ENCODE assay signal across 8 mouse cellular contexts in the genomic region with DNA sequence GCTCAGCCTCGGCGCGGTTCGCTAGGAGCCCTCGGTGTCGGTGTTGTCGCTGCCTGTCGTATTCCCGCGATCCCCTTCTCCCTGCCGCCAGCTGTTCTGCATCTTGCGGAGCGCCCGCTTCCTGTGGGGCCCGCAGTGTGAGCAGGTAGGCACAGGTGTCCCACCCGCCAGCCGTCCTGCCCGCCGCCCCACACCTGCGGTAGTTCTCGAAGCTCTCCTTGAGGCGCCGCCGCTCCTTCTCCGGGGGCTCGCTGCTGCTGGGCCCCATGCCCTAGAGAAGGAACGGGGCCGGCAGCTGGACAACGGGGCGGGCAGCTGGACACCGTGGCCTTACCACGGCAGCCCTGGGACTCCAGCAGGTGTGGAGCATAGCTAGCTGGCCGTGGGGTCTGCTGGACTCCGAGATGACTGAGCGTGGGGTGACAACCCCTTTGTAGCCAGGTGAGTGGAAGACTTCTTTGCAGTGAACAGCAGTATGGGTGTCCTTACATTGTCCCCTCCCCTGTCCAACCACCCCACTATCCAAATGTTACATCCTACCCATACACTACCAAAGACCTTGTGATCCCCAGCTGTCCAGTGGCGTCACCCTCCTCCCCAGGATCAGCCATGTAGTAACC. TPM values are rescaled to one million over a fixed set of nuclear protein-coding genes. Genes with fewer than 3 reads are reported as not detected.
DNase-seq lines count a peak whose midpoint lies in the region; ATAC-seq and TF ChIP-seq lines count a peak whose summit lies in the region.

No protein-coding gene starts in this region.

- H3K4me3 ChIP-seq in gastrocnemius, adult 2 months: peak overlapping the region; percentile 95
- peak overlapping the region; percentile 83 for H3K4me3 ChIP-seq in intestine, embryonic 16.5 days (ENCODE audit: low read length)
- H3K4me3 ChIP-seq in myocyte: peak overlapping the region; percentile 56

- H3K27me3 ChIP-seq in intestine, embryonic 16.5 days (replicated peaks; ENCODE audit: control insufficient read depth, insufficient read depth, low read length): no peaks in the 10 kb centered on the region
- H3K27me3 ChIP-seq in myocyte (ENCODE audit: control insufficient read depth, insufficient read depth, insufficient read length): no peaks in the 10 kb centered on the region

- no peak for TF ChIP-seq POLR2A in myocyte (IDR thresholded peaks at IDR 0.05; ENCODE audit: insufficient read length, low read depth)

- peak; percentile 65 for DNase-seq in gastrocnemius, adult 2 months
- no peak for DNase-seq in gastrocnemius, adult 18-20 months (ENCODE audit: low spot score)
- peak; percentile 41 for DNase-seq in right cerebral cortex, adult 18-20 months
- no peak for DNase-seq in right cerebral cortex, adult 2 months (ENCODE audit: low spot score in 2 of 2)
- no peak for DNase-seq in kidney, adult 9 months

- peak overlapping the region; percentile 97 for H3K9ac ChIP-seq in intestine, embryonic 16.5 days (ENCODE audit: low read depth, low read length)

- intact Hi-C loops in gastrocnemius, adult 2 months (cut with DNase I): loop anchor here (1.0 to 5.0 kb wide), 3 partner anchors 35 to 52 kb away; partner anchors contain the start of genes Entr1, Gpsm1 and Pmpca

- H3K36me3 ChIP-seq in intestine, embryonic 16.5 days (ENCODE audit: control insufficient read depth, insufficient read depth, low read length): no peaks in the 10 kb centered on the region
- H3K36me3 ChIP-seq in myocyte (ENCODE audit: control insufficient read depth, insufficient read depth): peaks cover 4% of the 10 kb centered on the region

- TF ChIP-seq CTCF in gastrocnemius, adult 2 months (IDR thresholded peaks at IDR 0.05): no peak

- peak overlapping the region; percentile 86 for H3ac ChIP-seq in myocyte (ENCODE audit: control insufficient read depth, insufficient read length)

- H3K4me1 ChIP-seq in intestine, embryonic 16.5 days (ENCODE audit: control insufficient read depth, insufficient read depth, low read length): peaks cover 15% of the 10 kb centered on the region

- peak; percentile 28; the same call in 1 of the 2 replicates for ATAC-seq in erythroblast, adult 5-6 weeks (replicated peaks; ENCODE audit: low FRiP score, poor library complexity, severe bottlenecking)
- ATAC-seq in intestine, embryonic 16.5 days: peak; percentile 50

- H3K79me2 ChIP-seq in myocyte (ENCODE audit: control insufficient read depth, insufficient read depth): peaks cover 11% of the 10 kb centered on the region

- H3K9me3 ChIP-seq in intestine, embryonic 16.5 days (ENCODE audit: control insufficient read depth, low read length): no peaks in the 10 kb centered on the region

- 3% methylated on average over 36 of the region's 36 CpGs for WGBS in intestine, embryonic 16.5 days

- peak overlapping the region; percentile 98 for H3K4me2 ChIP-seq in intestine, embryonic 16.5 days (ENCODE audit: low read depth, low read length)
- peak overlapping the region; percentile 83 for H3K4me2 ChIP-seq in myocyte (ENCODE audit: low read depth)

- peak overlapping the region; percentile 92 for H3K27ac ChIP-seq in gastrocnemius, adult 2 months
- H3K27ac ChIP-seq in intestine, embryonic 16.5 days (ENCODE audit: low read length): peak overlapping the region; percentile 43; the same call in 1 of the 2 replicates

TF ChIP-seq in myocyte, 11 proteins besides CTCF, POLR2A, EP300 and RAD21:
- TF ChIP-seq USF1 (IDR thresholded peaks at IDR 0.05; ENCODE audit: low read depth) (no peak), MYOD1 (IDR thresholded peaks at IDR 0.05; ENCODE audit: control insufficient read depth in 1 of 3, insufficient read length in 2 of 3, low read depth in 2 of 3) (peak in 1 of 3 experiments; percentile 48), MYOG (IDR thresholded peaks at IDR 0.05; ENCODE audit: control insufficient read depth in 1 of 3, insufficient read depth in 1 of 3, insufficient read length in 2 of 3, low read depth in 2 of 3) (peak in 2 of 3 experiments; percentile 15 to 60)

RNA-seq across cellular contexts. Expression of gene Dnlz, which starts 0.5 kb away (rescaled TPM):
- total RNA-seq in gastrocnemius, adult 2 months (2021): 10 to 100 TPM; 18.0 to 22.7 TPM
- 10 to 100 TPM; 21.3 to 23.0 TPM for total RNA-seq in gastrocnemius, adult 18-20 months (2021)
- total RNA-seq in erythroblast, adult 5-6 weeks (2015; ENCODE audit: low replicate concordance): 2.7 TPM in 1 of 2 replicates, not detected in the other
- total RNA-seq in erythroblast, adult 5-6 weeks (2017; ENCODE audit: low replicate concordance): 1.1 and 2.0 TPM in 2 replicates
- polyA plus RNA-seq in intestine, embryonic 16.5 days (2015; fragmentation: Nextera tagmentation; extraction: Ambion mirVana): 23.3 and 24.1 TPM in 2 replicates
- polyA plus RNA-seq in myocyte (2012; fragmentation: generic; extraction: Trizol): 28.4 TPM

RNA-seq across cellular contexts. Expression of gene Card9, which starts 8.3 kb away (rescaled TPM):
- total RNA-seq in gastrocnemius, adult 2 months (2021): 1 to 10 TPM; 1.1 to 1.2 TPM
- under 1 TPM; 0.47 to 0.82 TPM for total RNA-seq in gastrocnemius, adult 18-20 months (2021)
- total RNA-seq in erythroblast, adult 5-6 weeks (2015; ENCODE audit: low replicate concordance): 5.9 and 11.9 TPM in 2 replicates
- total RNA-seq in erythroblast, adult 5-6 weeks (2017; ENCODE audit: low replicate concordance): 20.4 and 32.5 TPM in 2 replicates
- polyA plus RNA-seq in intestine, embryonic 16.5 days (2015; fragmentation: Nextera tagmentation; extraction: Ambion mirVana): 0.86 and 1.1 TPM in 2 replicates
- polyA plus RNA-seq in myocyte (2012; fragmentation: generic; extraction: Trizol): 0.84 TPM

RNA-seq across cellular contexts. Expression of gene Snapc4, which starts 28.1 kb away (rescaled TPM):
- 1 to 10 TPM; 7.5 to 8.6 TPM for total RNA-seq in gastrocnemius, adult 2 months (2021)
- total RNA-seq in gastrocnemius, adult 18-20 months (2021): 1 to 10 TPM; 4.2 to 6.5 TPM
- total RNA-seq in erythroblast, adult 5-6 weeks (2015; ENCODE audit: low replicate concordance): 2.9 and 12.3 TPM in 2 replicates
- 0.85 and 7.4 TPM in 2 replicates for total RNA-seq in erythroblast, adult 5-6 weeks (2017; ENCODE audit: low replicate concordance)
- polyA plus RNA-seq in intestine, embryonic 16.5 days (2015; fragmentation: Nextera tagmentation; extraction: Ambion mirVana): 19.1 and 20.8 TPM in 2 replicates
- polyA plus RNA-seq in myocyte (2012; fragmentation: generic; extraction: Trizol): 11.0 TPM

RNA-seq across cellular contexts. Expression of gene Entr1, which starts 36.7 kb away (rescaled TPM):
- total RNA-seq in gastrocnemius, adult 2 months (2021): 10 to 100 TPM; 25.2 to 33.1 TPM
- 10 to 100 TPM; 24.3 to 25.6 TPM for total RNA-seq in gastrocnemius, adult 18-20 months (2021)
- total RNA-seq in erythroblast, adult 5-6 weeks (2015; ENCODE audit: low replicate concordance): 17.8 and 25.0 TPM in 2 replicates
- total RNA-seq in erythroblast, adult 5-6 weeks (2017; ENCODE audit: low replicate concordance): 17.3 and 19.2 TPM in 2 replicates
- 80.4 and 88.4 TPM in 2 replicates for polyA plus RNA-seq in intestine, embryonic 16.5 days (2015; fragmentation: Nextera tagmentation; extraction: Ambion mirVana)
- 50.8 TPM for polyA plus RNA-seq in myocyte (2012; fragmentation: generic; extraction: Trizol)

RNA-seq across cellular contexts. Expression of gene Pmpca, which starts 36.7 kb away (rescaled TPM):
- total RNA-seq in gastrocnemius, adult 2 months (2021): 100 to 1,000 TPM; 133 to 141 TPM
- total RNA-seq in gastrocnemius, adult 18-20 months (2021): 100 to 1,000 TPM; 131 to 133 TPM
- 6.5 TPM in 2 replicates for total RNA-seq in erythroblast, adult 5-6 weeks (2015; ENCODE audit: low replicate concordance)
- 12.1 and 24.0 TPM in 2 replicates for total RNA-seq in erythroblast, adult 5-6 weeks (2017; ENCODE audit: low replicate concordance)
- 102 and 105 TPM in 2 replicates for polyA plus RNA-seq in intestine, embryonic 16.5 days (2015; fragmentation: Nextera tagmentation; extraction: Ambion mirVana)
- 111 TPM for polyA plus RNA-seq in myocyte (2012; fragmentation: generic; extraction: Trizol)

Comparison
In these comparisons a context has a peak if more than half of its experiments do, and no peak if none do; other contexts are left out.
1. DNase-seq: peak in gastrocnemius, adult 2 months (single experiment) and right cerebral cortex, adult 18-20 months (single experiment); none in gastrocnemius, adult 18-20 months (single experiment), right cerebral cortex, adult 2 months (0 of 2) and kidney, adult 9 months (single experiment).
2. RNA of gene Dnlz, which starts 0.5 kb away (total RNA-seq): 21.3 to 23.0 TPM in gastrocnemius, adult 18-20 months and 18.0 to 22.7 TPM in gastrocnemius, adult 2 months; 1.1 to 2.7 TPM in erythroblast, adult 5-6 weeks; every median in the first group is over 4 times any median in the second.
3. Peak in every context shown above with its lines, with median percentiles within 50 percentile points of each other: H3K4me3 ChIP-seq.